In the genomic region with DNA sequence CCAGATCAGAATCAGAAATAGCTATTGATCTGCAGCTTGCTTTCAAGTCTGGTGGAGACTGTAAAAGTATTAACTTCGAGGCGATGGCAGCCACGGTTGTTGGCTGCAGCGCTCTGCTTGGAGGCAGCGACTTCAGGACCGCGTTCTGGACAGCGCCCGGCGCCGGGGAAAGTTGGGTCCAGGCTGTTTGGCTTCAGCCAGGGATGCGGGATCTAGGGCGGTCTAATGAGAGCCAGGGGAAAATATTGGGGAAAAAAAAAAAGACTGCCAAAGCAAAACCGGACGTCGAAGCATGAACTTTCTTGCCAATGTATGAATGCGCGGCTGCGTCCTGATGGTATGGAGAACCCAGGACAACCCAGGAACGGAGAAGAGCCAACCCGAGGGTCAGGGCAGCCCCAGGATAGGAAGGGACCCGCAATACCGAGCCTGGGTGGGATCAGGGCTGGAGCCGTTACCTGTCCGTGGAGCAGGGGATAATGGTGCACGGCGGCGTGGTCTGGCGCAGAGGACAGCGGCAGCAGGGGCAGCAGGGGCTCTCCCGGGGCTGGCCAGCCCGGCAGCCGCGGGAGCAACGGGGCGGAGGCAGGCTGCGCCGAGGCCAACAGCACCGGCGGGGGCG, we compare ENCODE assay signal across 8 mouse cellular contexts. TPM values are rescaled to one million over a fixed set of nuclear protein-coding genes. Genes with fewer than 3 reads are reported as not detected.
DNase-seq lines count a peak whose midpoint lies in the region; ATAC-seq lines count a peak whose summit lies in the region.

No protein-coding gene starts in this region.

- no peak for ATAC-seq in embryonic facial prominence, embryonic 15.5 days (ENCODE audit: insufficient number of reproducible peaks, low FRiP score, low TSS enrichment, low read depth)
- ATAC-seq in hindbrain, embryonic 16.5 days = peak; percentile 28
- no peak for ATAC-seq in limb, embryonic 13.5 days (ENCODE audit: low FRiP score, low read depth)
- peak; percentile 31; the same call in 1 of the 2 replicates for ATAC-seq in neural tube, embryonic 12.5 days (ENCODE audit: low FRiP score, low read depth)

- H3K36me3 ChIP-seq in embryonic facial prominence, embryonic 15.5 days = no peaks in the 10 kb centered on the region
- H3K36me3 ChIP-seq in hindbrain, embryonic 16.5 days (ENCODE audit: control insufficient read depth, insufficient read depth, low read length) = no peaks in the 10 kb centered on the region
- H3K36me3 ChIP-seq in limb, embryonic 13.5 days = no peaks in the 10 kb centered on the region
- no peaks in the 10 kb centered on the region for H3K36me3 ChIP-seq in neural tube, embryonic 12.5 days

- intact Hi-C loops in gastrocnemius, postnatal 14 days (cut with DNase I; ENCODE audit: low total_unique reads) = no loop called here

- H3K4me3 ChIP-seq in embryonic facial prominence, embryonic 15.5 days (replicated peaks) = peak overlapping the region; percentile 49
- H3K4me3 ChIP-seq in hindbrain, embryonic 16.5 days (ENCODE audit: low read length) = peak overlapping the region; percentile 72
- H3K4me3 ChIP-seq in limb, embryonic 13.5 days = peak overlapping the region; percentile 54
- H3K4me3 ChIP-seq in neural tube, embryonic 12.5 days = peak overlapping the region; percentile 69

- H3K27me3 ChIP-seq in embryonic facial prominence, embryonic 15.5 days = peaks cover 58% of the 10 kb centered on the region
- no peaks in the 10 kb centered on the region for H3K27me3 ChIP-seq in hindbrain, embryonic 16.5 days (replicated peaks; ENCODE audit: control insufficient read depth, insufficient read depth, low read length)
- H3K27me3 ChIP-seq in limb, embryonic 13.5 days = peaks cover 77% of the 10 kb centered on the region
- H3K27me3 ChIP-seq in neural tube, embryonic 12.5 days (replicated peaks) = peaks cover 11% of the 10 kb centered on the region; the same call in 1 of the 2 replicates

- no peak overlapping the region for H3K9ac ChIP-seq in embryonic facial prominence, embryonic 15.5 days
- H3K9ac ChIP-seq in hindbrain, embryonic 16.5 days (ENCODE audit: low read depth, low read length) = peak overlapping the region; percentile 85
- H3K9ac ChIP-seq in limb, embryonic 13.5 days = peak overlapping the region; percentile 50
- peak overlapping the region; percentile 73 for H3K9ac ChIP-seq in neural tube, embryonic 12.5 days

- WGBS in embryonic facial prominence, embryonic 15.5 days = under 1% methylated on average over 41 of the region's 41 CpGs
- WGBS in hindbrain, embryonic 16.5 days = 2% methylated on average over 38 of the region's 41 CpGs
- under 1% methylated on average over 41 of the region's 41 CpGs for WGBS in limb, embryonic 13.5 days
- WGBS in neural tube, embryonic 12.5 days = under 1% methylated on average over 41 of the region's 41 CpGs

- peaks cover 16% of the 10 kb centered on the region for H3K4me1 ChIP-seq in embryonic facial prominence, embryonic 15.5 days
- peaks cover 5% of the 10 kb centered on the region for H3K4me1 ChIP-seq in hindbrain, embryonic 16.5 days (ENCODE audit: control insufficient read depth, insufficient read depth, low read depth, low read length)
- H3K4me1 ChIP-seq in limb, embryonic 13.5 days = peaks cover 12% of the 10 kb centered on the region
- peaks cover 14% of the 10 kb centered on the region for H3K4me1 ChIP-seq in neural tube, embryonic 12.5 days

- H3K9me3 ChIP-seq in embryonic facial prominence, embryonic 15.5 days (replicated peaks) = no peaks in the 10 kb centered on the region
- H3K9me3 ChIP-seq in hindbrain, embryonic 16.5 days (ENCODE audit: control insufficient read depth, low read length) = no peaks in the 10 kb centered on the region
- no peaks in the 10 kb centered on the region for H3K9me3 ChIP-seq in limb, embryonic 13.5 days
- no peaks in the 10 kb centered on the region for H3K9me3 ChIP-seq in neural tube, embryonic 12.5 days

- no peak overlapping the region for H3K27ac ChIP-seq in embryonic facial prominence, embryonic 15.5 days (replicated peaks)
- H3K27ac ChIP-seq in hindbrain, embryonic 16.5 days (ENCODE audit: low read depth, low read length) = peak overlapping the region; percentile 83
- H3K27ac ChIP-seq in limb, embryonic 13.5 days = no peak overlapping the region
- H3K27ac ChIP-seq in neural tube, embryonic 12.5 days = no peak overlapping the region

- H3K4me2 ChIP-seq in embryonic facial prominence, embryonic 15.5 days (replicated peaks) = peak overlapping the region; percentile 94
- H3K4me2 ChIP-seq in hindbrain, embryonic 16.5 days (ENCODE audit: low read length) = peak overlapping the region; percentile 97
- peak overlapping the region; percentile 98 for H3K4me2 ChIP-seq in limb, embryonic 13.5 days (replicated peaks)
- peak overlapping the region; percentile 99 for H3K4me2 ChIP-seq in neural tube, embryonic 12.5 days (replicated peaks)

- peak; percentile 52 for DNase-seq in gastrocnemius, postnatal 14 days
- no peak for DNase-seq in gastrocnemius, postnatal 25 days
- DNase-seq in adrenal gland, postnatal 14 days = peak; percentile 78
- no peak for DNase-seq in spleen, adult 12 weeks (ENCODE audit: low spot score)

RNA-seq across cellular contexts. Expression of gene Tcerg1l, which starts 0.6 kb away (rescaled TPM):
- not detected for total RNA-seq in gastrocnemius, postnatal 14 days (2021)
- not detected for total RNA-seq in gastrocnemius, postnatal 25 days (2021)
- 0.22 and 0.90 TPM in 2 replicates for total RNA-seq in adrenal gland, postnatal 14 days (2021)
- polyA plus RNA-seq in embryonic facial prominence, embryonic 15.5 days (2015; fragmentation: Nextera tagmentation; extraction: Ambion mirVana) = 0.46 and 0.88 TPM in 2 replicates
- polyA plus RNA-seq in hindbrain, embryonic 16.5 days (2015; fragmentation: Nextera tagmentation; extraction: Ambion mirVana) = 20.3 and 32.3 TPM in 2 replicates
- 1.2 and 2.1 TPM in 2 replicates for polyA plus RNA-seq in limb, embryonic 13.5 days (2015; fragmentation: Nextera tagmentation; extraction: Ambion mirVana)
- polyA plus RNA-seq in neural tube, embryonic 12.5 days (2016; fragmentation: Nextera tagmentation; extraction: Ambion mirVana) = 13.5 and 14.1 TPM in 2 replicates

Comparison
In these comparisons a context has a peak if more than half of its experiments do, and no peak if none do; other contexts are left out.
1. DNase-seq: peak in gastrocnemius, postnatal 14 days (single experiment) and adrenal gland, postnatal 14 days (single experiment); none in gastrocnemius, postnatal 25 days (single experiment) and spleen, adult 12 weeks (single experiment).
2. ATAC-seq: peak in hindbrain, embryonic 16.5 days (single experiment) and neural tube, embryonic 12.5 days (single experiment); none in embryonic facial prominence, embryonic 15.5 days (single experiment) and limb, embryonic 13.5 days (single experiment).
3. Peak in every context shown above with its lines, with median percentiles within 50 percentile points of each other: H3K4me2 ChIP-seq and H3K4me3 ChIP-seq.